Mouse (Mus musculus) lung, embryonic 14.5 days (tissue): Measurements from ENCODE around the gene Ube2s. TPM values are rescaled to one million over a fixed set of nuclear protein-coding genes. Genes with fewer than 3 reads are reported as not detected.
"Not testable (repeated sequence)": the region's sequence is repeated elsewhere in the genome, so short reads cannot be mapped to it uniquely, and the experiment has no call there.

Experiments
- ATAC-seq: fragments of 200-750 bp; cut with Nextera tagmentation; 2 replicates; pipeline ENCODE4 v1.8.0; 2017; ENCODE audit warnings: mild to moderate bottlenecking, moderate TSS enrichment, moderate library complexity; ENCODE audit not compliant: insufficient read depth
- DNase-seq: peaks from one replicate; pipeline ENCODE4 v3.0.0-alpha.2; 2015
- H3K27ac ChIP-seq: fragments of 300-500 bp; sonication (generic); 2 replicates; pipeline ENCODE4 v1.5.1; 2014; ENCODE audit warnings: low read depth, mild to moderate bottlenecking, moderate library complexity
- H3K27me3 ChIP-seq: fragments of 300-500 bp; sonication (generic); 2 replicates; pipeline ENCODE4 v1.6.1; 2014; ENCODE audit warnings: low read length, control low read depth; ENCODE audit not compliant: insufficient read depth
- H3K36me3 ChIP-seq: fragments of 300-500 bp; sonication (generic); 2 replicates; pipeline ENCODE4 v1.6.1; 2014; ENCODE audit warnings: control low read depth; ENCODE audit not compliant: insufficient read depth
- H3K4me1 ChIP-seq: fragments of 300-500 bp; sonication (generic); 2 replicates; pipeline ENCODE4 v1.6.1; 2014; ENCODE audit warnings: antibody characterized with exemption, control low read depth; ENCODE audit not compliant: insufficient read depth
- H3K4me2 ChIP-seq: fragments of 300-500 bp; sonication (generic); 2 replicates; pipeline ENCODE4 v1.6.1; 2014; ENCODE audit warnings: mild to moderate bottlenecking
- H3K4me3 ChIP-seq: fragments of 300-500 bp; sonication (generic); 2 replicates; pipeline ENCODE4 v1.5.1; 2014; ENCODE audit warnings: low read depth, low read length
- H3K9ac ChIP-seq: fragments of 300-500 bp; sonication (generic); 2 replicates; pipeline ENCODE4 v1.6.1; 2014
- H3K9me3 ChIP-seq: fragments of 300-500 bp; sonication (generic); 2 replicates; pipeline ENCODE4 v1.6.1; 2016; ENCODE audit warnings: low read depth, low read length, control low read depth
- CTCF ChIP-seq: IDR thresholded peaks from 2 replicates; pipeline ENCODE4 v1.5.1; 2016; ENCODE audit warnings: antibody characterized with exemption, low read depth
- WGBS: fragments of 180-500 bp; shearing (Covaris S2); extraction: QIAGEN DNeasy Blood & Tissue Kit; methylation state at CpG from one replicate; pipeline ENCODE4 v1.1.7; 2014; 5-methylcytosine and 5-hydroxymethylcytosine counted together
- polyA plus RNA-seq: library from polyadenylated mRNA; unstranded; fragments of >200 nt; fragmentation: Nextera tagmentation; extraction: Ambion mirVana; gene quantifications from 2 replicates; pipeline ENCODE4 v1.2.1, GENCODE M21; 2014

The Ube2s gene
- polyA plus RNA-seq, 1 experiment from 2014 or later = 470 TPM

DNA sequence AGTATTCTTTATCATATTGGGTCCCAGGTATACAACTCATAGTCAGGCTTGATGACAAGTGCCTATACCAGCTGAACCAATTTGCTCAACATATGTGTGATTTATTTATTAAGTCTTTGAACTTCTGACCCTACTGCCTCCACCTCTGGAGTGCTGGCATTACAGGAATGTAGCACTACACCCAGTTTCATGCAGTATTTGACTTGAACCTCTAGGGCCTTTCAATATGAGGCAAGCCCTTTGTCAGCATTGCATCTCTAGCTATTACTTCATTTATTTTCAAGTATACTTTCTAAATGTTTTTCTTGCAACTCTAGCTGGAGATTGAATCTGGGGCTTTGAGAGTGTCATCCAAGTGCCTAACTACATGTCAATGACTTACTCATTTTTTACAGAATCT is 10.1 kb downstream of the Ube2s start:
- Histone ChIP-seq H3K4me1 (no peaks in the 10 kb centered on the region), H3K36me3 (peaks cover 47% of the 10 kb centered on the region), H3K4me2 (no peak overlapping the region), H3K9me3 (no peaks in the 10 kb centered on the region), H3K4me3 (no peak overlapping the region), H3K9ac (no peak overlapping the region), H3K27me3 (no peaks in the 10 kb centered on the region), H3K27ac (no peak overlapping the region)
- ATAC-seq = no peak
- TF ChIP-seq CTCF = no peak
- no peak for DNase-seq

DNA sequence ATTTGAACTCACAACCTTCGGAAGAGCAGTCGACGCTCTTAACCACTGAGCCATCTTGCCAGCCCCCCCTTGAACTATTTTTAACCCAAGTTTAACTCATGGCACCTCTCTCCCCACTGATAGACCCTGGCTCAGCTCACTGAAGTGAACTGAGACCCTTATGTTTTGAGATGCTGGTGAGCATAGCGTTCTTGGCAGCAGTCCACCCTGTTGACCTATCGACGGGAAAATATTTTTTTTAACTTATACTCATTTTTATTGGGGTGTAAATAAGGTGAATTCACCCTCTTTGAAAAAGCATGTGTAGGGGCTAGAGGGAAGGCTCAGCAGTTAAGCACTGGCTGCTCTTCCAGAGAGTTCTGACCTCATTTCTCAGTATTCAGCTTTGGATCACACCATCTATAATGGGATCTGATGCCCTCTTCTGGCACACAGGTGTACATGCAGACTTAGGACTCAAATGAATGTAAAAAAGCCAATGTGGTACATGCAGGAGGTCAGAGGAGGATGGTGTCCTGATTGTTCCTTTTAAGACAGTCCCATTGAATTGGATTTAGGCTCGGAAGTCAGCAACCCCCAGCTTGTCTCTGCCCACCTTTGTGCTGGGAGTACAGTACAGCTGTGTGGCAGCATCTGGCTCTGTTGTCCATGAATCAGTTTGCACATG is 16.5 kb downstream of the Ube2s start:
- Histone ChIP-seq H3K4me2 (no peak overlapping the region), H3K4me1 (no peaks in the 10 kb centered on the region; the same call in 1 of the 2 replicates), H3K27me3 (no peaks in the 10 kb centered on the region), H3K9me3 (no peaks in the 10 kb centered on the region), H3K36me3 (peaks cover 50% of the 10 kb centered on the region), H3K27ac (no peak overlapping the region), H3K9ac (no peak overlapping the region), H3K4me3 (no peak overlapping the region)
- ATAC-seq = peak; percentile 3; the same call in 1 of the 2 replicates
- 67% methylated on average over 7 of the region's 7 CpGs for WGBS
- peak; percentile 70 for DNase-seq
- peak; percentile 72 for TF ChIP-seq CTCF

- H3K9me3 ChIP-seq = no peaks in the 10 kb centered on the region
- peak overlapping the region; percentile 81 for H3K4me2 ChIP-seq
- no peak overlapping the region for H3K9ac ChIP-seq
- 73% methylated on average over 3 of the region's 3 CpGs for WGBS
- no peaks in the 10 kb centered on the region; the same call in 1 of the 2 replicates for H3K4me1 ChIP-seq
- H3K4me3 ChIP-seq = peak overlapping the region; percentile 81; the same call in 1 of the 2 replicates
- TF ChIP-seq CTCF = no peak
- H3K27me3 ChIP-seq = peaks cover 5% of the 10 kb centered on the region; the same call in 1 of the 2 replicates
- ATAC-seq (no peak), DNase-seq (no peak)
- peaks cover 50% of the 10 kb centered on the region for H3K36me3 ChIP-seq
- H3K27ac ChIP-seq = no peak overlapping the region
Observed at GRCm38 (mm10) chr7:4794631-4795168, 17.7 kb downstream of the Ube2s start.

GRCm38 (mm10) chr7:4793674-4794073 is 18.7 kb downstream of the Ube2s start:
- peaks cover 6% of the 10 kb centered on the region; the same call in 1 of the 2 replicates for H3K27me3 ChIP-seq
- WGBS = 34% methylated on average over 4 of the region's 4 CpGs

DNA sequence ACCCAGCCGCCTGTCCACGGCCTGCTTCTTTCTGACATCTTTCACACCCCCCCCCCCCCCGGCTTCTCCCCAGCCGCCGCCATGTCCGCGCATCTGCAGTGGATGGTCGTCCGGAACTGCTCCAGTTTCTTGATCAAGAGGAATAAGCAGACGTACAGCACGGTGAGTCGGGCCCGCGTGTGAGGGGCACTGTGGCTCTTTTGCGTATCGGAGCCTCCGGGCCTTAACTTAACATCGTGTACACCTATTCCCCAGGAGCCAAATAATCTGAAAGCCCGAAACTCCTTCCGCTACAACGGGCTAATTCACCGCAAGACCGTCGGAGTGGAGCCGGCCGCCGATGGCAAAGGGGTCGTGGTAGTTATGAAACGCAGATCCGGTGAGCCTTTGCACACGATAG is 19.1 kb downstream of the Ube2s start:
- not testable (repeated sequence) for DNase-seq, ATAC-seq, H3K9me3 ChIP-seq, H3K27me3 ChIP-seq, H3K4me1 ChIP-seq
- peaks cover 45% of the 10 kb centered on the region for H3K36me3 ChIP-seq
- H3K4me3 ChIP-seq = peak overlapping the region; percentile 81
- peak overlapping the region; percentile 93 for H3K27ac ChIP-seq
- WGBS = under 1% methylated on average over 29 of the region's 31 CpGs
- H3K9ac ChIP-seq = peak overlapping the region; percentile 97
- H3K4me2 ChIP-seq = peak overlapping the region; percentile 81

More at GRCm38 (mm10) chr7:4793674-4794073, 18.7 kb downstream of the Ube2s start:
- peaks cover 49% of the 10 kb centered on the region for H3K36me3 ChIP-seq
- ATAC-seq (no peak), DNase-seq (no peak)
- TF ChIP-seq CTCF = no peak
- H3K4me2 ChIP-seq = peak overlapping the region; percentile 81
- H3K4me1 ChIP-seq = no peaks in the 10 kb centered on the region; the same call in 1 of the 2 replicates
- H3K9me3 ChIP-seq = no peaks in the 10 kb centered on the region
- H3K9ac ChIP-seq = peak overlapping the region; percentile 97
- H3K27ac ChIP-seq = peak overlapping the region; percentile 93; the same call in 1 of the 2 replicates
- peak overlapping the region; percentile 81 for H3K4me3 ChIP-seq

DNA sequence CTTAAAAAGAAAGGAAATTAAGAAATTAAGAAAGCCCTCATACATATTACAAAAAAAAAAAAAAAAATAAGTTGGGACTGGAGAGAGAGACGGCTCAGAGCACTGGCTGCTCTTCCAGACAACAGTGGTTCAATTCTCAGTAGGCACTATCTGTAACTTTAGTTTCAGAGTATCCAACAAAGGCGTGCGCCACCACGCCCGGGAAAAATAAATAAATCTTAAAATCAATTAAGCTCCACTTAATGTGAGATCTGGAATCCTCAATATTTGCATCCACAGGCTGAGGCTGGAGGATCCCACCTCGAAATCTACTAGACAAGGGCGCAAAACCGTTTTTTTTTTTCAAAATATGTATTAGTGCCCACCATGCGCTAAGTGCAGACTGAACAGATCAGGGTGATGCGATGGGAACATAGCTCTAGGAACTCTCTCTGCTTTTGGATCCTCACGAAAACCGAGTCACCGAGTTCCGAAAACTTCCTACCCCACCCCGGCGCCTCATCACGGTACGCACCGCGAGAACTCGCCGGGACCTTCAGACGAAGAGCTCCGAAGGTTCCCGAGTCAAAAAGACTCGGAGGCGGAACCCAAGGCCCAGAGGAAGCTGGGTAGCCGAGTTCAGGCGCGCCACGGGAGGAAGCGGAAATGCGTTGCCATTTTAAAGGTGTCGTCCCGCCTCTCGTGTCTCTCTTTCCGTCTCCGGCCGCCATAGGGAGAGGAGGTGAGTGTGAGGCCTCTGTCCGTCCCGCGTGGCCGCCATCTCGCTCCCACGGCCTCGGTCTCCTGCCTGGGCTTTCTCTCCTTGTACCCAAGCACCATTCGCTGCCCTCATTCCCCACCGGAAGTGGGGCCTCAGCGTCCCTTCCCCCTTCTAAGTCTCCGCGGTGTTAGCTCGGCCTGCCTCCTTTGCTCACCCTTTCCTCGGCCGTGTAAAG is 19.8 kb downstream of the Ube2s start, which contains the start of gene Rpl28:
Gene Rpl28 (plus strand): TSS at position 597 of the 935 bp plus-strand sequence.
- H3K27ac ChIP-seq = peak within 1 kb of the TSS; percentile 98
- TF ChIP-seq CTCF = no peak
- peaks cover 6% of the 10 kb centered on the region; the same call in 1 of the 2 replicates for H3K27me3 ChIP-seq
- H3K9ac ChIP-seq = peak within 1 kb of the TSS; percentile 97
- DNase-seq (peak; percentile 99), ATAC-seq (peak; percentile 87)
- H3K9me3 ChIP-seq = no peaks in the 10 kb centered on the region
- WGBS = 1% methylated on average over 54 of the region's 54 CpGs
- H3K36me3 ChIP-seq = peaks cover 41% of the 10 kb centered on the region
- peak within 1 kb of the TSS; percentile 81 for H3K4me2 ChIP-seq
- H3K4me1 ChIP-seq = peaks cover 5% of the 10 kb centered on the region; the same call in 1 of the 2 replicates
- peak within 1 kb of the TSS; percentile 81 for H3K4me3 ChIP-seq
